Mouse (Mus musculus) MEL (cell line): ENCODE measurements around the gene Pank1.

Source experiments
- BHLHE40 ChIP-seq: IDR thresholded peaks from 2 replicates; pipeline ENCODE4 v1.6.1; 2012; ENCODE audit warnings: low read depth, mild to moderate bottlenecking, inconsistent platforms, low read length, improper control_type of control experiment, borderline replicate concordance
- CHD1 ChIP-seq: IDR thresholded peaks from 2 replicates; pipeline ENCODE4 v1.6.1; 2012; ENCODE audit warnings: low read depth, mild to moderate bottlenecking, inconsistent platforms, low read length, improper control_type of control experiment
- CHD2 ChIP-seq: IDR thresholded peaks from 2 replicates; pipeline ENCODE4 v1.6.1; 2011; ENCODE audit warnings: low read length, improper control_type of control experiment
- CTCF ChIP-seq, 3 experiments: IDR thresholded peaks in 2 of 3; conservative IDR thresholded peaks in 1 of 3; 2 replicates each; pipeline ENCODE4 v1.5.1; 2011 to 2012; ENCODE audit warnings: low read length in 3 of 3, low read depth in 2 of 3, mild to moderate bottlenecking in 2 of 3, improper control_type of control experiment in 1 of 3, inconsistent platforms in 1 of 3, mixed read lengths in 1 of 3, moderate library complexity in 1 of 3; ENCODE audit not compliant: control insufficient read depth in 1 of 3, insufficient read depth in 1 of 3, poor library complexity in 1 of 3, severe bottlenecking in 1 of 3
- ELF1 ChIP-seq: IDR thresholded peaks from 2 replicates; pipeline ENCODE4 v1.6.1; 2014; ENCODE audit warnings: low read depth, mild to moderate bottlenecking, inconsistent platforms, low read length, improper control_type of control experiment, moderate library complexity
- HCFC1 ChIP-seq: IDR thresholded peaks from 2 replicates; pipeline ENCODE4 v1.6.1; 2012; ENCODE audit warnings: low read depth, mild to moderate bottlenecking, inconsistent platforms, low read length, improper control_type of control experiment, moderate library complexity
- POLR2A ChIP-seq, 2 experiments: IDR thresholded peaks; 2 replicates each; pipeline ENCODE4 v1.6.1; 2011 to 2012; ENCODE audit warnings: low read length in 2 of 2, mild to moderate bottlenecking in 2 of 2, control low read depth in 1 of 2, improper control_type of control experiment in 1 of 2, low read depth in 1 of 2, moderate library complexity in 1 of 2; ENCODE audit not compliant: control insufficient read depth in 1 of 2, insufficient read depth in 1 of 2, poor library complexity in 1 of 2
- ZMIZ1 ChIP-seq: IDR thresholded peaks from 2 replicates; pipeline ENCODE4 v1.6.1; 2012; ENCODE audit warnings: low read depth, mild to moderate bottlenecking, inconsistent platforms, low read length, improper control_type of control experiment, moderate library complexity
- ZNF384 ChIP-seq: IDR thresholded peaks from 2 replicates; pipeline ENCODE4 v1.6.1; 2012; ENCODE audit warnings: low read depth, mild to moderate bottlenecking, inconsistent platforms, low read length, improper control_type of control experiment

DNA sequence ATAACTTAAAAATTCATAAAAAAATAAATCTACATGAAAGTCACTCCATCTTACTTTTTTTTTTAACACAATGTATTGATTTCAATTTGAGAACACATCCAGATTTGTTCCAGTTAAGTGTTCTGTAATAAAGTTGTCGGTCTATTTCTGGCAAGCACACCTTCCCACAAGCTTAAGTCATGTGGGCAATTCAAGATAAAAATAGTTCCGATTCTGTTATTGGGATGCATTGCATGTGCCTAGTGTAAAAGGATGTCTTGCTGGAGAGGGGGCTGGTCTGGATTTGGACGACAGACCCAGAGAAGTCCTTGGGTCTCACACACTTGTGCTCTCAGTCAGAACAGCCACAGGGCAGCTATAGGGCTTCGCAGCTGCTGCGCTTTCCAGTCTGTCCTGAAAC is 27.5 kb upstream of the Pank1 start:
- TF ChIP-seq ZNF384: no peak
- no peak for TF ChIP-seq CHD2
- no peak for TF ChIP-seq CHD1
- TF ChIP-seq CTCF (IDR thresholded peaks at IDR 0.05 in 2 of 3, conservative IDR thresholded peaks at IDR 0.05 in 1 of 3; ENCODE audit: control insufficient read depth in 1 of 3, insufficient read depth in 1 of 3, low read depth in 2 of 3, low read length in 3 of 3, poor library complexity in 1 of 3, severe bottlenecking in 1 of 3): no peak
- no peak for TF ChIP-seq HCFC1
- TF ChIP-seq ZMIZ1: no peak
- no peak for TF ChIP-seq POLR2A (IDR thresholded peaks at IDR 0.05; ENCODE audit: control insufficient read depth in 1 of 2, insufficient read depth in 1 of 2, low read depth in 1 of 2, low read length in 2 of 2, poor library complexity in 1 of 2)
- TF ChIP-seq BHLHE40: peak; percentile 55; the same call in 1 of the 2 replicates
- TF ChIP-seq ELF1: no peak
